Mouse (Mus musculus) bone marrow macrophage, adult 2 months (primary cell): ENCODE results near the gene Mrps35.

ENCODE experiments used
- CTCF ChIP-seq: IDR thresholded peaks from 2 replicates; pipeline ENCODE4 v1.5.1; 2012; ENCODE audit warnings: low read depth, mild to moderate bottlenecking, low read length, moderate library complexity
- POLR2A ChIP-seq: IDR thresholded peaks from 2 replicates; pipeline ENCODE4 v1.6.1; 2012; ENCODE audit warnings: mild to moderate bottlenecking, low read depth, low read length, borderline replicate concordance

DNA sequence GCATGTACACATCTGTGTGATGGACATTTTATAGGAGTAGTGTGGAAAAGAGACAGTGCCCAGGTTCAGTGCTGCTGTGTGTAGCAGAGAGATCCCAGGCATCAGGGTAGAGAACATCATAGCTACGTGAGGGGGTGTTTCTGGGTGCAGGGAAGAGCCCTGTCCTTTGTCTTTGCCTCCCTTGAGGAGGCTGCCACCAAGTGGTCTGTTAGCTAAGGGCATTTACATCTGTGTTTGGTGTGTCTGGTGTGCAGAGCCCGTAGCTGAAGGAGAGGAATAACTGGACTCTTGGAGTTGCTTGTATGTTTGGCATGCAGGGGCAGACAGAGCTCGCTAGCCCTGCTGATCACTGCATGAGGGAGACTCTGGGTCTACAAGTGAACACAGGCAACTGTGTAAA is 59.7 kb downstream of the Mrps35 start:
- TF ChIP-seq CTCF (no peak), POLR2A (no peak)
